Mouse (Mus musculus) heart, adult 9 months (tissue): Measurements from ENCODE around the gene Fuz.
"Not testable (repeated sequence)": the region's sequence is repeated elsewhere in the genome, so short reads cannot be mapped to it uniquely, and the experiment has no call there.

Source experiments
- DNase-seq, 2 experiments: peaks; one replicate each; pipeline ENCODE4 v3.0.0; 2022; ENCODE audit warnings: low spot score in 2 of 2

Fuz gene

GRCm38 (mm10) chr7:44860576-44861428, 35.1 kb upstream of the Fuz start:
- peak in 1 of 2 experiments; percentile 56 for DNase-seq

GRCm38 (mm10) chr7:44861429-44861816, 34.5 kb upstream of the Fuz start:
- DNase-seq = no peak

DNA sequence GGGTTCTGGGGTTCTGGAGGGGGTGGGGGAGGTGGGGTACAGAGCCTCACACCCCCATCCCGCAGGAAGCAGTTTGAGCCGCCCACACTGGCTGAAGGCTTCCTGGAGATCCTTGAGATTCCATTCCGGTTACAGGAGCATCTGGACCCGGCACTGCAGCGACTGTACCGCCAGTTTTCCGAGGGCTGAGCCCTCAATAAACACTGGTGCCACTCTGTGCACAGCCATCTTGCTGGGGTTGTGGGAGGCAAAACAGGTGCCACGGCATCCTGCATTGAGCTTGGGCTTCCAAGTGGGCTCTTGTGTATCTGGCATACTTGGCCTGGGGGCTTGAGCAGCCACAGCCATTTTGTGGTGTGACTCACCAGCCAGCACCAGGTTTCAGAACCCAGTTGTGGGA, 33.4 kb upstream of the Fuz start:
- no peak for DNase-seq

- no peak for DNase-seq
These were observed 32.7 kb upstream of the Fuz start for GRCm38 (mm10) chr7:44863210-44863609.

DNA sequence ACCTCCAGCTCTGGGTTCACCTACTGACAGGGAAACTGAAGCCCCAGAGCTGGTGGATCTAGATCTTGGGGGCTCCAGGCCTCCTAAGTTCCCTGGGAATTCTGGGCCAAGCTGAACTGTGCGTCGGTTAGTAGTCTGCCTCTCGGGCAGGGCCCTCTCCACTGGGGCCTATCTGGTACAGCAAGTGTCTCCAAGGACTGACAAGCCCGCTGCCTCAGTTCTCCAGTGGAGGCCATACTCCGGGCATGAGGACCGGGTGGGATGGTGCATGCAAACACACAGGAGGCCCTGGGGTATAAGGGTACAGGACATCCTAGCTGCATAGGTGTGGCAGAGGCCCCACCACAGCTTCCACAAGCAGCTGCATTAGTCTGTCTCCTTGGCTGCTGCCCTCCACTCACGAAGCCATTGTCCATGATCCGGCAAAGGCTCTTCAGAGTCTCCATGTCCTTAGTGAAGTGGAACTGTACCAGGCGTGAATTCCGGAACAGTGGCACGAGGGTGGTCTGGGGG, 31.8 kb upstream of the Fuz start:
- no peak for DNase-seq

DNA sequence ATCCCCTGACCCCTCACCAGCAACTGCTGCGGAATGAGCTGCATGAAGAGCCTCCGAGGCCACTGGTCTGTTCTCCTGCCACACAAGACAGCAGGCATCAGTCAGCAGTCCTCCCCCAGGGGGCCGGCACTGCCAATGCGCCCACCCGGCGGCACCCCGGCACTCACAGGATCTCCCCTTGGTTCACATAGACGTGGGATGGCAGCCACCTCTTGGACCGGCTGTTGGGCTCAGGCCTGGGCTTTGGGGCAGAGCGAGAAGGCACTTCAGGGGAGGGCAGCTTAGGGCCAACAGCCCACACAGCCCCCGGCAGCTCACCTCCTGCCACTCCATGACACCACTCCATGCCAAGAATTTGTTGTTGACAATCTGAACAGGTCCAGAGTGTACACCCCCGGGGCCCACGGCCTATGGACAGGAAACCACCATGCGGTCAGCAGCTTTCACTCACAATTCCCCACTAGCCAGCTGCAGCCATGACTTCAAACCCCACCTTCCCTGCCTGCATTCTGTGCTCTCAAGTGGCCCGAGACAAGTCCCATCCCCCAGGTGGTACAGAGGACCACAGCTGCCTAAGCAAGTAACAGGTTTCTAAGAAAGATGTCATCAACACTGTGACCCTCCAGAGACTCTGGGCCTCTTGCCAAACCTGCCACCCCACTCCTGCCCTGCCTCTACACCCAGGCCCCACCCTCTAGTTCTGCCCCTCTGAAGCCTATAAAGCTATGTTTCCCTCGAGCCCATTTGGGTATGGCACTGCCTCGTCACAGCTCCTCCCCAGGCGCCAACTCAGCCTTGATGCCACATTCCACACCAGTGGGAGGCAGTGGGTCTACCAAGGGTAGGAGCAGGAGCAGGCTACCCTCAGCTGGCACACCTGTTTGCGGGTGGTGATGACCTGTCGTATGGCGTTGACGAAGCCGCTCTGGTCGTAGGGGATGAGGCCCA, 31.0 kb upstream of the Fuz start:
- peak in 1 of 2 experiments; percentile 27 for DNase-seq

- peak; percentile 83 for DNase-seq
These were observed 29.4 kb upstream of the Fuz start for GRCm38 (mm10) chr7:44866276-44867009.

DNA sequence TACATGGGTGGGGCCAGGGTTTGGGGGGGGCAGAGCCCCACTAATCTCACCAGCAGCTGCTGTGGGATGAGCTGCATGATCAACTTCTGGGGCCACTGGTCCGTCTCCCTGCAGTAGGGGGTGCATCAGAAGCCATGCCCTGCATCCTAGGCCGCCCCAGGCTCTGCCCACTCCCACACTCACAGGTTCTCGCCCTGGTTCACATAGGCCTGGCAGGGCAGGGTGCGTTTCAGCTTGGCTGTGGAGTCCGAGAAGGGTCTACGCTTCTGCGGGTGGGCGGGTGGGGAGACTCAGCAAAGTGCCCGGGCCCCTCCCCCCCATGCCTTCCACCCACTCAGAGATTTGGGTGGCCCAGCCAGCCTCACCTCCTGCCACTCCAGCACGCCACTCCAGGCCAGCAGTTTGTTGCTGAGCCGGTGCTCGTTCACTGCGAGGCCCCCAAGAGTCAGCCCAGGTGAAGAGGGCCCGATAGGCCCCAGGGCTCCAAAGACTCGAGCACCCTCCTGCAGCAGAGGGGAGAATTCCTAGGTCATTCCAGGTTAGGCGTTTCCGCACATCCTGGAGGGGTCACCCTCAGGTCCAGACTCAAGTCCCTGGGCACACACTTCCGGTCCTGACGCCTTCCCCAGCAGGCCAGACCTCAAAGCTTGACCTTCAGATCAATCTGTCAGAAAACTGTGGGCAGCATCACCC, 28.7 kb upstream of the Fuz start:
- peak in 1 of 2 experiments; percentile 30 for DNase-seq

- DNase-seq = no peak
These were observed 28.1 kb upstream of the Fuz start for GRCm38 (mm10) chr7:44867802-44868201.

GRCm38 (mm10) chr7:44868465-44868864, 27.4 kb upstream of the Fuz start:
- DNase-seq = peak in 1 of 2 experiments; percentile 42

- DNase-seq = peak; percentile 73 to 78
These were observed 26.8 kb upstream of the Fuz start for GRCm38 (mm10) chr7:44868919-44869696.

GRCm38 (mm10) chr7:44869697-44870528, 26.0 kb upstream of the Fuz start, which contains the start of gene Ptov1:
TSS of gene Ptov1 (minus strand) at chr7:44869788.
- peak; percentile 95 to 97 for DNase-seq

GRCm38 (mm10) chr7:44870614-44871013, 25.3 kb upstream of the Fuz start:
- no peak for DNase-seq

GRCm38 (mm10) chr7:44871181-44871580, 24.7 kb upstream of the Fuz start:
- no peak for DNase-seq

DNA sequence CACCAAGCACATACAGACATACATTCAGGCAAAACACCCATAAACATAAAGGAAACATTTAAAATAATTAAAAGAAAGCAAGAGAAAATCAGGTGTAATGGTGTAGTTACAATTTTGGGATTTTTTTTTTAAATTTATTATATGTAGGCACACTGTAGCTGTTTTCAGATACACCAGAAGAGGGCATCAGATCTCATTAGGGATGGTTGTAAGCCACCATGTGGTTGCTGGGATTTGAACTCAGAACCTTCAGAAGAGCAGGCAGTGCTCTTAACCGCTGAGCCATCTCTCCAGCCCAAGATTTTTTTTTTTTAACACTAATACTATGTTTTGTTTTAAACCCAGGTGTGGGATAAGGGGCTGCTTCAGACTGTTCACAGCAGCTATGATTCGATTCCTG, 24.1 kb upstream of the Fuz start:
- DNase-seq = not testable (repeated sequence)

GRCm38 (mm10) chr7:44877833-44878232, 18.0 kb upstream of the Fuz start:
- DNase-seq = peak in 1 of 2 experiments; percentile 65

- no peak for DNase-seq
These were observed 12.8 kb upstream of the Fuz start for GRCm38 (mm10) chr7:44883036-44883435.

GRCm38 (mm10) chr7:44884637-44885036, 11.2 kb upstream of the Fuz start:
- DNase-seq = no peak

- no peak for DNase-seq
These were observed 8.9 kb upstream of the Fuz start for GRCm38 (mm10) chr7:44886964-44887363.
